Mouse (Mus musculus): Measurements from ENCODE around the gene Ppp6c. TPM values are rescaled to one million over a fixed set of nuclear protein-coding genes. Genes with fewer than 3 reads are reported as not detected.

Gene Ppp6c
- polyA plus RNA-seq, 1 experiment from 2014 or later = 91.2 TPM

GRCm38 (mm10) chr2:39217150-39217549 lies 9.1 kb downstream of the Ppp6c start:
- Histone ChIP-seq H3K9me3 (ENCODE audit: control insufficient read depth, low read length) (no peaks in the 10 kb centered on the region), H3K36me3 (ENCODE audit: control insufficient read depth, insufficient read depth, low read length) (no peaks in the 10 kb centered on the region), H3K4me3 (ENCODE audit: low read depth, low read length) (no peak overlapping the region), H3K27ac (ENCODE audit: low read depth, low read length) (no peak overlapping the region), H3K27me3 (ENCODE audit: control insufficient read depth, insufficient read depth, low read length) (no peaks in the 10 kb centered on the region), H3K4me2 (ENCODE audit: low read depth, low read length, severe bottlenecking) (no peak overlapping the region), H3K9ac (ENCODE audit: low read length) (no peak overlapping the region), H3K4me1 (replicated peaks; ENCODE audit: control insufficient read depth, insufficient read depth, low read length) (no peaks in the 10 kb centered on the region)
- ATAC-seq (replicated peaks; ENCODE audit: low FRiP score) = no peak
- 94% methylated on average over 4 of the region's 4 CpGs for WGBS
- no peak for DNase-seq (ENCODE audit: low spot score)

GRCm38 (mm10) chr2:39210738-39211137 lies 15.5 kb downstream of the Ppp6c start:
- H3K4me2 ChIP-seq (ENCODE audit: low read depth, low read length, severe bottlenecking) = no peak overlapping the region
- no peaks in the 10 kb centered on the region for H3K9me3 ChIP-seq (ENCODE audit: control insufficient read depth, low read length)
- H3K4me1 ChIP-seq (replicated peaks; ENCODE audit: control insufficient read depth, insufficient read depth, low read length) = no peaks in the 10 kb centered on the region
- no peaks in the 10 kb centered on the region for H3K27me3 ChIP-seq (ENCODE audit: control insufficient read depth, insufficient read depth, low read length)
- H3K4me3 ChIP-seq (ENCODE audit: low read depth, low read length) = no peak overlapping the region
- ATAC-seq (replicated peaks; ENCODE audit: low FRiP score) = no peak
- H3K36me3 ChIP-seq (ENCODE audit: control insufficient read depth, insufficient read depth, low read length) = no peaks in the 10 kb centered on the region
- WGBS = 96% methylated on average over 4 of the region's 4 CpGs
- no peak overlapping the region for H3K9ac ChIP-seq (ENCODE audit: low read length)
- H3K27ac ChIP-seq (ENCODE audit: low read depth, low read length) = no peak overlapping the region
- DNase-seq (ENCODE audit: low spot score) = no peak

GRCm38 (mm10) chr2:39203359-39203758 lies 22.9 kb downstream of the Ppp6c start:
- Histone ChIP-seq H3K9ac (ENCODE audit: low read length) (no peak overlapping the region), H3K4me1 (replicated peaks; ENCODE audit: control insufficient read depth, insufficient read depth, low read length) (no peaks in the 10 kb centered on the region), H3K27me3 (ENCODE audit: control insufficient read depth, insufficient read depth, low read length) (no peaks in the 10 kb centered on the region), H3K9me3 (ENCODE audit: control insufficient read depth, low read length) (no peaks in the 10 kb centered on the region), H3K4me3 (ENCODE audit: low read depth, low read length) (no peak overlapping the region), H3K36me3 (ENCODE audit: control insufficient read depth, insufficient read depth, low read length) (no peaks in the 10 kb centered on the region; the same call in 1 of the 2 replicates), H3K27ac (ENCODE audit: low read depth, low read length) (no peak overlapping the region), H3K4me2 (ENCODE audit: low read depth, low read length, severe bottlenecking) (no peak overlapping the region)
- 92% methylated on average over 2 of the region's 2 CpGs for WGBS
- DNase-seq (ENCODE audit: low spot score) = no peak
- ATAC-seq (replicated peaks; ENCODE audit: low FRiP score) = no peak

- no peaks in the 10 kb centered on the region for H3K27me3 ChIP-seq (ENCODE audit: control insufficient read depth, insufficient read depth, low read length)
- no peaks in the 10 kb centered on the region for H3K4me1 ChIP-seq (replicated peaks; ENCODE audit: control insufficient read depth, insufficient read depth, low read length)
- 98% methylated on average over 2 of the region's 2 CpGs for WGBS
- ATAC-seq (replicated peaks; ENCODE audit: low FRiP score) = no peak
- no peak for DNase-seq (ENCODE audit: low spot score)
- no peak overlapping the region for H3K9ac ChIP-seq (ENCODE audit: low read length)
- no peak overlapping the region for H3K4me3 ChIP-seq (ENCODE audit: low read depth, low read length)
- H3K27ac ChIP-seq (ENCODE audit: low read depth, low read length) = no peak overlapping the region
- H3K9me3 ChIP-seq (ENCODE audit: control insufficient read depth, low read length) = no peaks in the 10 kb centered on the region
- H3K36me3 ChIP-seq (ENCODE audit: control insufficient read depth, insufficient read depth, low read length) = no peaks in the 10 kb centered on the region; the same call in 1 of the 2 replicates
- H3K4me2 ChIP-seq (ENCODE audit: low read depth, low read length, severe bottlenecking) = no peak overlapping the region
These were observed 31.4 kb downstream of the Ppp6c start for GRCm38 (mm10) chr2:39194809-39195208.

- under 1% methylated on average over 32 of the region's 41 CpGs for WGBS
- peak; percentile 100 for ATAC-seq (replicated peaks; ENCODE audit: low FRiP score)
- no peaks in the 10 kb centered on the region for H3K27me3 ChIP-seq (ENCODE audit: control insufficient read depth, insufficient read depth, low read length)
- H3K4me2 ChIP-seq (ENCODE audit: low read depth, low read length, severe bottlenecking) = peak within 1 kb of the TSS; percentile 77
- no peaks in the 10 kb centered on the region; the same call in 1 of the 2 replicates for H3K4me1 ChIP-seq (replicated peaks; ENCODE audit: control insufficient read depth, insufficient read depth, low read length)
- H3K9ac ChIP-seq (ENCODE audit: low read length) = peak within 1 kb of the TSS; percentile 94
- H3K9me3 ChIP-seq (ENCODE audit: control insufficient read depth, low read length) = no peaks in the 10 kb centered on the region
- DNase-seq (ENCODE audit: low spot score) = peak; percentile 98
- no peaks in the 10 kb centered on the region; the same call in 1 of the 2 replicates for H3K36me3 ChIP-seq (ENCODE audit: control insufficient read depth, insufficient read depth, low read length)
- peak within 1 kb of the TSS; percentile 96 for H3K27ac ChIP-seq (ENCODE audit: low read depth, low read length)
- peak within 1 kb of the TSS; percentile 89 for H3K4me3 ChIP-seq (ENCODE audit: low read depth, low read length)
These were observed 35.6 kb downstream of the Ppp6c start, which contains the start of gene Scai for GRCm38 (mm10) chr2:39190561-39191056. Scai (minus strand) TSS chr2:39190734.

- no peaks in the 10 kb centered on the region; the same call in 1 of the 2 replicates for H3K4me1 ChIP-seq (replicated peaks; ENCODE audit: control insufficient read depth, insufficient read depth, low read length)
- no peaks in the 10 kb centered on the region for H3K9me3 ChIP-seq (ENCODE audit: control insufficient read depth, low read length)
- ATAC-seq (replicated peaks; ENCODE audit: low FRiP score) (peak; percentile 87), DNase-seq (ENCODE audit: low spot score) (peak; percentile 83)
- no peaks in the 10 kb centered on the region for H3K27me3 ChIP-seq (ENCODE audit: control insufficient read depth, insufficient read depth, low read length)
- H3K36me3 ChIP-seq (ENCODE audit: control insufficient read depth, insufficient read depth, low read length) = no peaks in the 10 kb centered on the region; the same call in 1 of the 2 replicates
- peak overlapping the region; percentile 96 for H3K27ac ChIP-seq (ENCODE audit: low read depth, low read length)
- H3K4me2 ChIP-seq (ENCODE audit: low read depth, low read length, severe bottlenecking) = peak overlapping the region; percentile 77
- under 1% methylated on average over 33 of the region's 39 CpGs for WGBS
- H3K4me3 ChIP-seq (ENCODE audit: low read depth, low read length) = peak overlapping the region; percentile 89
- H3K9ac ChIP-seq (ENCODE audit: low read length) = peak overlapping the region; percentile 94
These were observed 36.2 kb downstream of the Ppp6c start for GRCm38 (mm10) chr2:39189961-39190560.

- no peak overlapping the region for H3K9ac ChIP-seq (ENCODE audit: low read length)
- 71% methylated on average over 3 of the region's 3 CpGs for WGBS
- H3K9me3 ChIP-seq (ENCODE audit: control insufficient read depth, low read length) = no peaks in the 10 kb centered on the region
- no peaks in the 10 kb centered on the region for H3K27me3 ChIP-seq (ENCODE audit: control insufficient read depth, insufficient read depth, low read length)
- no peak overlapping the region for H3K4me2 ChIP-seq (ENCODE audit: low read depth, low read length, severe bottlenecking)
- no peak overlapping the region for H3K27ac ChIP-seq (ENCODE audit: low read depth, low read length)
- H3K36me3 ChIP-seq (ENCODE audit: control insufficient read depth, insufficient read depth, low read length) = no peaks in the 10 kb centered on the region; the same call in 1 of the 2 replicates
- no peak for DNase-seq (ENCODE audit: low spot score)
- H3K4me3 ChIP-seq (ENCODE audit: low read depth, low read length) = no peak overlapping the region
- no peaks in the 10 kb centered on the region; the same call in 1 of the 2 replicates for H3K4me1 ChIP-seq (replicated peaks; ENCODE audit: control insufficient read depth, insufficient read depth, low read length)
- no peak for ATAC-seq (replicated peaks; ENCODE audit: low FRiP score)
These were observed 40.3 kb downstream of the Ppp6c start for GRCm38 (mm10) chr2:39185942-39186341.

- Histone ChIP-seq H3K4me1 (replicated peaks; ENCODE audit: control insufficient read depth, insufficient read depth, low read length) (no peaks in the 10 kb centered on the region; the same call in 1 of the 2 replicates), H3K4me2 (ENCODE audit: low read depth, low read length, severe bottlenecking) (no peak overlapping the region), H3K27ac (ENCODE audit: low read depth, low read length) (no peak overlapping the region), H3K4me3 (ENCODE audit: low read depth, low read length) (no peak overlapping the region), H3K36me3 (ENCODE audit: control insufficient read depth, insufficient read depth, low read length) (no peaks in the 10 kb centered on the region; the same call in 1 of the 2 replicates), H3K9me3 (ENCODE audit: control insufficient read depth, low read length) (no peaks in the 10 kb centered on the region), H3K27me3 (ENCODE audit: control insufficient read depth, insufficient read depth, low read length) (no peaks in the 10 kb centered on the region), H3K9ac (ENCODE audit: low read length) (no peak overlapping the region)
- 88% methylated on average over 2 of the region's 2 CpGs for WGBS
- no peak for ATAC-seq (replicated peaks; ENCODE audit: low FRiP score)
- no peak for DNase-seq (ENCODE audit: low spot score)
These were observed 42.7 kb downstream of the Ppp6c start for GRCm38 (mm10) chr2:39183587-39183986.

- no peak overlapping the region for H3K4me2 ChIP-seq (ENCODE audit: low read depth, low read length, severe bottlenecking)
- ATAC-seq (replicated peaks; ENCODE audit: low FRiP score) (no peak), DNase-seq (ENCODE audit: low spot score) (no peak)
- no peak overlapping the region for H3K4me3 ChIP-seq (ENCODE audit: low read depth, low read length)
- H3K27ac ChIP-seq (ENCODE audit: low read depth, low read length) = no peak overlapping the region
- H3K4me1 ChIP-seq (replicated peaks; ENCODE audit: control insufficient read depth, insufficient read depth, low read length) = no peaks in the 10 kb centered on the region
- H3K9ac ChIP-seq (ENCODE audit: low read length) = no peak overlapping the region
- no peaks in the 10 kb centered on the region for H3K27me3 ChIP-seq (ENCODE audit: control insufficient read depth, insufficient read depth, low read length)
- H3K9me3 ChIP-seq (ENCODE audit: control insufficient read depth, low read length) = no peaks in the 10 kb centered on the region
- WGBS = 93% methylated on average over 1 of the region's 1 CpGs
- no peaks in the 10 kb centered on the region for H3K36me3 ChIP-seq (ENCODE audit: control insufficient read depth, insufficient read depth, low read length)
These were observed 65.3 kb downstream of the Ppp6c start for GRCm38 (mm10) chr2:39160996-39161395.
